Comparison of ENCODE assay signal across 8 mouse cellular contexts in the genomic region with DNA sequence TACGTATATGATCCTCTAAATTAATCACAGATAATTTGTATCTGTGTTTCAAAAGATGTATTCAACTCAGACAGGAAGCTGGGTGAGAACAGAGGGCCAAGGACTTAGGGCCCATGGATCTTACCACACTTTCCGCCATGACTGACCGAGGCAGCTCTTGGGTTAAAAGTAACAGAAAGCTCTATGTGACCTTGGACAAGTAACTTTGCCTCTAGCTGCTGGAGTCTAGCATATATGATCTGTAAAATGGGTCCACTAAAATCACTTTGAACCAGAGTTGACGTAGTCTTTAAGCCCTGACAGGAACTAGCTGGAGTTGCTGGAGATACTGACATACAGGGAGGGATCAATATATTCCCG. TPM values are rescaled to one million over a fixed set of nuclear protein-coding genes. Genes with fewer than 3 reads are reported as not detected.
A peak's percentile ranks its signal among the peaks of the same experiment; 100 is the strongest.
DNase-seq lines count a peak whose midpoint lies in the region; ATAC-seq and TF ChIP-seq lines count a peak whose summit lies in the region.

No protein-coding gene starts in this region.

- peak overlapping the region; percentile 76 for H3K4me2 ChIP-seq in lung, embryonic 14.5 days
- no peak overlapping the region for H3K4me2 ChIP-seq in forebrain, embryonic 11.5 days (ENCODE audit: low read depth, low read length, severe bottlenecking)
- peak overlapping the region; percentile 91 for H3K4me2 ChIP-seq in intestine, embryonic 15.5 days (replicated peaks)
- H3K4me2 ChIP-seq in neural tube, embryonic 12.5 days (replicated peaks) = peak overlapping the region; percentile 99

- DNase-seq in lung, embryonic 14.5 days = peak; percentile 28
- no peak for DNase-seq in lung, adult 18-20 months
- DNase-seq in forebrain, embryonic 11.5 days (ENCODE audit: low spot score) = no peak
- no peak for DNase-seq in left cerebral cortex, postnatal 25 days (ENCODE audit: low spot score in 2 of 2)
- DNase-seq in gastrocnemius, postnatal 25 days = no peak
- no peak for DNase-seq in left cerebral cortex, adult 9 months (ENCODE audit: low spot score in 2 of 2)

- no peak for ATAC-seq in lung, embryonic 14.5 days (ENCODE audit: insufficient read depth)
- no peak for ATAC-seq in forebrain, embryonic 11.5 days (replicated peaks; ENCODE audit: low FRiP score)
- no peak for ATAC-seq in intestine, embryonic 15.5 days
- ATAC-seq in neural tube, embryonic 12.5 days (ENCODE audit: low FRiP score, low read depth) = no peak

- intact Hi-C loops in left cerebral cortex, postnatal 25 days (cut with DNase I) = loop anchor here (5.0 to 10.0 kb wide), 2 partner anchors 121 to 293 kb away; no protein-coding TSS in a partner anchor

- no peak overlapping the region for H3K27ac ChIP-seq in lung, embryonic 14.5 days (ENCODE audit: low read depth)
- no peak overlapping the region for H3K27ac ChIP-seq in forebrain, embryonic 11.5 days (ENCODE audit: low read depth, low read length)
- H3K27ac ChIP-seq in intestine, embryonic 15.5 days = no peak overlapping the region
- no peak overlapping the region for H3K27ac ChIP-seq in neural tube, embryonic 12.5 days

- no peak for TF ChIP-seq CTCF in lung, embryonic 14.5 days (IDR thresholded peaks at IDR 0.05; ENCODE audit: low read depth)

- H3K4me1 ChIP-seq in lung, embryonic 14.5 days (ENCODE audit: insufficient read depth) = no peaks in the 10 kb centered on the region
- H3K4me1 ChIP-seq in forebrain, embryonic 11.5 days (replicated peaks; ENCODE audit: control insufficient read depth, insufficient read depth, low read length) = peaks cover 7% of the 10 kb centered on the region; the same call in 1 of the 2 replicates
- peaks cover 7% of the 10 kb centered on the region; the same call in 1 of the 2 replicates for H3K4me1 ChIP-seq in intestine, embryonic 15.5 days (replicated peaks)
- H3K4me1 ChIP-seq in neural tube, embryonic 12.5 days = peaks cover 13% of the 10 kb centered on the region

- H3K27me3 ChIP-seq in lung, embryonic 14.5 days (ENCODE audit: insufficient read depth, low read length) = no peaks in the 10 kb centered on the region
- peaks cover 20% of the 10 kb centered on the region for H3K27me3 ChIP-seq in forebrain, embryonic 11.5 days (ENCODE audit: control insufficient read depth, insufficient read depth, low read length)
- no peaks in the 10 kb centered on the region for H3K27me3 ChIP-seq in intestine, embryonic 15.5 days (replicated peaks)
- peaks cover 9% of the 10 kb centered on the region; the same call in 1 of the 2 replicates for H3K27me3 ChIP-seq in neural tube, embryonic 12.5 days (replicated peaks)

- H3K36me3 ChIP-seq in lung, embryonic 14.5 days (ENCODE audit: insufficient read depth) = no peaks in the 10 kb centered on the region
- no peaks in the 10 kb centered on the region for H3K36me3 ChIP-seq in forebrain, embryonic 11.5 days (ENCODE audit: control insufficient read depth, insufficient read depth, low read length)
- H3K36me3 ChIP-seq in intestine, embryonic 15.5 days = no peaks in the 10 kb centered on the region
- H3K36me3 ChIP-seq in neural tube, embryonic 12.5 days = no peaks in the 10 kb centered on the region

- 39% methylated on average over 5 of the region's 5 CpGs for WGBS in lung, embryonic 14.5 days
- 45% methylated on average over 5 of the region's 5 CpGs for WGBS in forebrain, embryonic 11.5 days
- 41% methylated on average over 5 of the region's 5 CpGs for WGBS in intestine, embryonic 15.5 days
- 41% methylated on average over 5 of the region's 5 CpGs for WGBS in neural tube, embryonic 12.5 days

- H3K4me3 ChIP-seq in lung, embryonic 14.5 days (ENCODE audit: low read depth, low read length) = peak overlapping the region; percentile 86
- H3K4me3 ChIP-seq in forebrain, embryonic 11.5 days (ENCODE audit: low read depth, low read length) = peak overlapping the region; percentile 66; the same call in 1 of the 2 replicates
- peak overlapping the region; percentile 81 for H3K4me3 ChIP-seq in intestine, embryonic 15.5 days (replicated peaks)
- peak overlapping the region; percentile 71 for H3K4me3 ChIP-seq in neural tube, embryonic 12.5 days

- H3K9ac ChIP-seq in lung, embryonic 14.5 days = peak overlapping the region; percentile 82; the same call in 1 of the 2 replicates
- no peak overlapping the region for H3K9ac ChIP-seq in forebrain, embryonic 11.5 days (ENCODE audit: low read length)
- H3K9ac ChIP-seq in intestine, embryonic 15.5 days = peak overlapping the region; percentile 87; the same call in 1 of the 2 replicates
- no peak overlapping the region for H3K9ac ChIP-seq in neural tube, embryonic 12.5 days

- no peaks in the 10 kb centered on the region for H3K9me3 ChIP-seq in lung, embryonic 14.5 days (ENCODE audit: low read depth, low read length)
- H3K9me3 ChIP-seq in forebrain, embryonic 11.5 days (ENCODE audit: control insufficient read depth, low read length) = no peaks in the 10 kb centered on the region
- H3K9me3 ChIP-seq in intestine, embryonic 15.5 days = no peaks in the 10 kb centered on the region
- H3K9me3 ChIP-seq in neural tube, embryonic 12.5 days = no peaks in the 10 kb centered on the region

RNA-seq across cellular contexts. Expression of a gene that starts 1.5 kb away (rescaled TPM):
- 23.8 and 23.9 TPM in 2 replicates for polyA plus RNA-seq in lung, embryonic 14.5 days (2014; fragmentation: Nextera tagmentation; extraction: Ambion mirVana)
- 6.9 and 7.6 TPM in 2 replicates for polyA plus RNA-seq in forebrain, embryonic 11.5 days (2014; fragmentation: Nextera tagmentation; extraction: Ambion mirVana)
- 14.4 and 16.3 TPM in 2 replicates for polyA plus RNA-seq in intestine, embryonic 15.5 days (2015; fragmentation: Nextera tagmentation; extraction: Ambion mirVana)
- 7.7 and 8.8 TPM in 2 replicates for polyA plus RNA-seq in neural tube, embryonic 12.5 days (2016; fragmentation: Nextera tagmentation; extraction: Ambion mirVana)
- total RNA-seq in left cerebral cortex, postnatal 25 days (2021) = 1 to 10 TPM; 7.8 to 9.9 TPM
- total RNA-seq in gastrocnemius, postnatal 25 days (2021) = 10 to 100 TPM; 13.6 to 20.1 TPM

RNA-seq across cellular contexts. Expression of a gene that starts 43.1 kb away (rescaled TPM):
- polyA plus RNA-seq in lung, embryonic 14.5 days (2014; fragmentation: Nextera tagmentation; extraction: Ambion mirVana) = 1.4 and 1.5 TPM in 2 replicates
- 1.1 and 1.2 TPM in 2 replicates for polyA plus RNA-seq in forebrain, embryonic 11.5 days (2014; fragmentation: Nextera tagmentation; extraction: Ambion mirVana)
- 1.1 and 1.2 TPM in 2 replicates for polyA plus RNA-seq in intestine, embryonic 15.5 days (2015; fragmentation: Nextera tagmentation; extraction: Ambion mirVana)
- 1.8 and 2.1 TPM in 2 replicates for polyA plus RNA-seq in neural tube, embryonic 12.5 days (2016; fragmentation: Nextera tagmentation; extraction: Ambion mirVana)
- 10 to 100 TPM; 14.0 to 15.1 TPM for total RNA-seq in left cerebral cortex, postnatal 25 days (2021)
- 1 to 10 TPM; 2.3 to 2.4 TPM for total RNA-seq in gastrocnemius, postnatal 25 days (2021)

Comparison
In these comparisons a context has a peak if more than half of its experiments do, and no peak if none do; other contexts are left out.
1. H3K9ac ChIP-seq: peak in lung, embryonic 14.5 days (single experiment) and intestine, embryonic 15.5 days (single experiment); none in forebrain, embryonic 11.5 days (single experiment) and neural tube, embryonic 12.5 days (single experiment).
2. Peak in every context shown above with its lines, with median percentiles within 50 percentile points of each other: H3K4me3 ChIP-seq.